Mouse (Mus musculus): ENCODE measurements around the gene Plce1. TPM values are rescaled to one million over a fixed set of nuclear protein-coding genes. Genes with fewer than 3 reads are reported as not detected.

Gene Plce1
- total RNA-seq (2014; rRNA removed) (11.8 and 19.5 TPM in 2 replicates), polyA plus RNA-seq (2015; fragmentation: Nextera tagmentation; extraction: Ambion mirVana) (3.0 and 3.3 TPM in 2 replicates)

GRCm38 (mm10) chr19:38480731-38481621 is at the start of gene Plce1:
Gene Plce1 (plus strand): TSS chr19:38481109.
- TF ChIP-seq CTCF (IDR thresholded peaks at IDR 0.05), result no peak
- DNase-seq (ENCODE audit: low spot score) (peak; percentile 31), ATAC-seq (ENCODE audit: low FRiP score) (peak; percentile 80)
- Histone ChIP-seq H3K4me3 (ENCODE audit: low read depth, low read length) (peak within 1 kb of the TSS; percentile 64), H3K4me2 (ENCODE audit: low read depth, low read length, poor library complexity, severe bottlenecking) (peak within 1 kb of the TSS; percentile 97), H3K9me3 (ENCODE audit: low read length) (no peaks in the 10 kb centered on the region), H3K36me3 (ENCODE audit: insufficient read depth, low read length) (no peaks in the 10 kb centered on the region), H3K27ac (ENCODE audit: low read depth, low read length) (0 out of 2 replicates have a peak within 1 kb of the TSS, but pooled peaks have one; percentile 3), H3K27me3 (ENCODE audit: insufficient read depth, low read length) (peaks cover 7% of the 10 kb centered on the region), H3K9ac (replicated peaks; ENCODE audit: low read length, poor library complexity, severe bottlenecking) (peak within 1 kb of the TSS; percentile 61), H3K4me1 (ENCODE audit: insufficient read depth, low read length) (no peaks in the 10 kb centered on the region)
- under 1% methylated on average over 70 of the region's 90 CpGs for WGBS

- Histone ChIP-seq H3K27ac (ENCODE audit: low read depth, low read length) (no peak overlapping the region), H3K4me3 (ENCODE audit: low read depth, low read length) (no peak overlapping the region), H3K4me1 (ENCODE audit: insufficient read depth, low read length) (no peaks in the 10 kb centered on the region), H3K9ac (replicated peaks; ENCODE audit: low read length, poor library complexity, severe bottlenecking) (no peak overlapping the region), H3K36me3 (ENCODE audit: insufficient read depth, low read length) (no peaks in the 10 kb centered on the region), H3K9me3 (ENCODE audit: low read length) (no peaks in the 10 kb centered on the region), H3K4me2 (ENCODE audit: low read depth, low read length, poor library complexity, severe bottlenecking) (no peak overlapping the region), H3K27me3 (ENCODE audit: insufficient read depth, low read length) (no peaks in the 10 kb centered on the region)
- ATAC-seq (ENCODE audit: low FRiP score) (no peak), DNase-seq (ENCODE audit: low spot score) (no peak)
- 74% methylated on average over 7 of the region's 7 CpGs for WGBS
- TF ChIP-seq CTCF (IDR thresholded peaks at IDR 0.05), result no peak
These were observed 49.6 kb upstream of the Plce1 start for GRCm38 (mm10) chr19:38431326-38431725.

- Histone ChIP-seq H3K4me2 (ENCODE audit: low read depth, low read length, poor library complexity, severe bottlenecking) (no peak overlapping the region), H3K9ac (replicated peaks; ENCODE audit: low read length, poor library complexity, severe bottlenecking) (no peak overlapping the region), H3K9me3 (ENCODE audit: low read length) (no peaks in the 10 kb centered on the region), H3K4me1 (ENCODE audit: insufficient read depth, low read length) (no peaks in the 10 kb centered on the region), H3K36me3 (ENCODE audit: insufficient read depth, low read length) (no peaks in the 10 kb centered on the region), H3K27ac (ENCODE audit: low read depth, low read length) (no peak overlapping the region), H3K4me3 (ENCODE audit: low read depth, low read length) (no peak overlapping the region), H3K27me3 (ENCODE audit: insufficient read depth, low read length) (no peaks in the 10 kb centered on the region)
- 88% methylated on average over 3 of the region's 3 CpGs for whole genome bisulfite sequencing
- DNase-seq (ENCODE audit: low spot score) (no peak), ATAC-seq (ENCODE audit: low FRiP score) (no peak)
- no peak for TF ChIP-seq CTCF (IDR thresholded peaks at IDR 0.05)
These were observed 48.9 kb upstream of the Plce1 start for GRCm38 (mm10) chr19:38432021-38432420.

GRCm38 (mm10) chr19:38433381-38433780 is 47.5 kb upstream of the Plce1 start:
- 87% methylated on average over 2 of the region's 2 CpGs for WGBS
- no peak for TF ChIP-seq CTCF (IDR thresholded peaks at IDR 0.05)
- Histone ChIP-seq H3K4me1 (ENCODE audit: insufficient read depth, low read length) (no peaks in the 10 kb centered on the region), H3K4me3 (ENCODE audit: low read depth, low read length) (no peak overlapping the region), H3K9me3 (ENCODE audit: low read length) (no peaks in the 10 kb centered on the region), H3K27me3 (ENCODE audit: insufficient read depth, low read length) (no peaks in the 10 kb centered on the region), H3K9ac (replicated peaks; ENCODE audit: low read length, poor library complexity, severe bottlenecking) (no peak overlapping the region), H3K36me3 (ENCODE audit: insufficient read depth, low read length) (no peaks in the 10 kb centered on the region), H3K4me2 (ENCODE audit: low read depth, low read length, poor library complexity, severe bottlenecking) (no peak overlapping the region), H3K27ac (ENCODE audit: low read depth, low read length) (no peak overlapping the region)
- ATAC-seq (ENCODE audit: low FRiP score), result no peak
- no peak for DNase-seq (ENCODE audit: low spot score)

- DNase-seq (ENCODE audit: low spot score) (no peak), ATAC-seq (ENCODE audit: low FRiP score) (no peak)
- H3K4me3 ChIP-seq (ENCODE audit: low read depth, low read length), result no peak overlapping the region
- no peak overlapping the region for H3K4me2 ChIP-seq (ENCODE audit: low read depth, low read length, poor library complexity, severe bottlenecking)
- no peaks in the 10 kb centered on the region for H3K27me3 ChIP-seq (ENCODE audit: insufficient read depth, low read length)
- H3K9ac ChIP-seq (replicated peaks; ENCODE audit: low read length, poor library complexity, severe bottlenecking), result no peak overlapping the region
- WGBS, result 92% methylated on average over 15 of the region's 15 CpGs
- H3K36me3 ChIP-seq (ENCODE audit: insufficient read depth, low read length), result no peaks in the 10 kb centered on the region
- no peak overlapping the region for H3K27ac ChIP-seq (ENCODE audit: low read depth, low read length)
- no peaks in the 10 kb centered on the region for H3K4me1 ChIP-seq (ENCODE audit: insufficient read depth, low read length)
- no peaks in the 10 kb centered on the region for H3K9me3 ChIP-seq (ENCODE audit: low read length)
- no peak for TF ChIP-seq CTCF (IDR thresholded peaks at IDR 0.05)
These were observed 45.7 kb upstream of the Plce1 start for GRCm38 (mm10) chr19:38435221-38435620.

- TF ChIP-seq CTCF (IDR thresholded peaks at IDR 0.05), result 0 out of 2 replicates have a peak, but pooled peaks have one; percentile 14
- Histone ChIP-seq H3K4me1 (ENCODE audit: insufficient read depth, low read length) (no peaks in the 10 kb centered on the region), H3K27ac (ENCODE audit: low read depth, low read length) (no peak overlapping the region), H3K9ac (replicated peaks; ENCODE audit: low read length, poor library complexity, severe bottlenecking) (no peak overlapping the region), H3K9me3 (ENCODE audit: low read length) (no peaks in the 10 kb centered on the region), H3K4me3 (ENCODE audit: low read depth, low read length) (no peak overlapping the region), H3K4me2 (ENCODE audit: low read depth, low read length, poor library complexity, severe bottlenecking) (no peak overlapping the region), H3K36me3 (ENCODE audit: insufficient read depth, low read length) (no peaks in the 10 kb centered on the region), H3K27me3 (ENCODE audit: insufficient read depth, low read length) (no peaks in the 10 kb centered on the region)
- 78% methylated on average over 8 of the region's 8 CpGs for WGBS
- DNase-seq (ENCODE audit: low spot score) (no peak), ATAC-seq (ENCODE audit: low FRiP score) (no peak)
These were observed 39.0 kb upstream of the Plce1 start for GRCm38 (mm10) chr19:38441860-38442259.
